Mouse (Mus musculus) hindbrain, embryonic 14.5 days (tissue): ENCODE measurements around the gene Tox2. TPM values are rescaled to one million over a fixed set of nuclear protein-coding genes. Genes with fewer than 3 reads are reported as not detected.

Experiments used
- ATAC-seq: fragments of 200-750 bp; cut with Nextera tagmentation; 2 replicates; pipeline ENCODE4 v1.8.0; 2017; ENCODE audit warnings: moderate number of reproducible peaks, mild to moderate bottlenecking, moderate TSS enrichment, moderate library complexity; ENCODE audit not compliant: low FRiP score
- DNase-seq: peaks from one replicate; pipeline ENCODE4 v3.0.0-alpha.2; 2015; ENCODE audit warnings: low spot score
- H3K27ac ChIP-seq: fragments of 300-500 bp; sonication (generic); 2 replicates; pipeline ENCODE4 v1.5.1; 2014; ENCODE audit warnings: mild to moderate bottlenecking, moderate library complexity
- H3K27me3 ChIP-seq: fragments of 300-500 bp; sonication (generic); 2 replicates; pipeline ENCODE4 v1.6.1; 2014; ENCODE audit warnings: mild to moderate bottlenecking, low read length, mixed read lengths; ENCODE audit not compliant: control insufficient read depth, insufficient read depth
- H3K36me3 ChIP-seq: fragments of 300-500 bp; sonication (generic); replicated peaks from 2 replicates; pipeline ENCODE4 v1.6.1; 2014; ENCODE audit not compliant: control insufficient read depth, insufficient read depth
- H3K4me1 ChIP-seq: fragments of 300-500 bp; sonication (generic); replicated peaks from 2 replicates; pipeline ENCODE4 v1.6.1; 2014; ENCODE audit warnings: antibody characterized with exemption, low read length, mixed read lengths; ENCODE audit not compliant: control insufficient read depth, insufficient read depth
- H3K4me2 ChIP-seq: fragments of 300-500 bp; sonication (generic); replicated peaks from 2 replicates; pipeline ENCODE4 v1.6.1; 2014; ENCODE audit warnings: mild to moderate bottlenecking, moderate library complexity
- H3K4me3 ChIP-seq: fragments of 300-500 bp; sonication (generic); replicated peaks from 2 replicates; pipeline ENCODE4 v1.5.1; 2014; ENCODE audit warnings: mild to moderate bottlenecking, low read length
- H3K9ac ChIP-seq: fragments of 300-500 bp; sonication (generic); 2 replicates; pipeline ENCODE4 v1.6.1; 2014
- H3K9me3 ChIP-seq: fragments of 300-500 bp; sonication (generic); 2 replicates; pipeline ENCODE4 v1.6.1; 2016; ENCODE audit warnings: low read length; ENCODE audit not compliant: control insufficient read depth
- WGBS: fragments of 180-500 bp; shearing (Covaris S2); extraction: QIAGEN DNeasy Blood & Tissue Kit; methylation state at CpG from one replicate; pipeline ENCODE4 v1.1.7; 2014; 5-methylcytosine and 5-hydroxymethylcytosine counted together
- polyA plus RNA-seq: library from polyadenylated mRNA; unstranded; fragments of >200 nt; fragmentation: Nextera tagmentation; extraction: Ambion mirVana; gene quantifications from 2 replicates; pipeline ENCODE4 v1.2.1, GENCODE M21; 2014

The Tox2 gene
- polyA plus RNA-seq, 1 experiment from 2014 or later = 28.7 TPM

- Histone ChIP-seq H3K27ac (no peak overlapping the region), H3K4me3 (no peak overlapping the region), H3K27me3 (no peaks in the 10 kb centered on the region), H3K4me1 (no peaks in the 10 kb centered on the region), H3K9me3 (no peaks in the 10 kb centered on the region), H3K9ac (no peak overlapping the region), H3K4me2 (no peak overlapping the region), H3K36me3 (no peaks in the 10 kb centered on the region)
- WGBS = 87% methylated on average over 5 of the region's 5 CpGs
- DNase-seq (no peak), ATAC-seq (no peak)
Measured at GRCm38 (mm10) chr2:163358662-163359061, 155.7 kb downstream of the Tox2 start.

- Histone ChIP-seq H3K27ac (no peak overlapping the region), H3K9me3 (no peaks in the 10 kb centered on the region), H3K36me3 (no peaks in the 10 kb centered on the region), H3K4me1 (no peaks in the 10 kb centered on the region), H3K9ac (no peak overlapping the region), H3K4me2 (no peak overlapping the region), H3K27me3 (no peaks in the 10 kb centered on the region), H3K4me3 (no peak overlapping the region)
- WGBS = 71% methylated on average over 2 of the region's 2 CpGs
- ATAC-seq = no peak
- no peak for DNase-seq
Measured at GRCm38 (mm10) chr2:163359253-163359652, 156.3 kb downstream of the Tox2 start.

- no peaks in the 10 kb centered on the region for H3K4me1 ChIP-seq
- WGBS = 82% methylated on average over 16 of the region's 16 CpGs
Measured at GRCm38 (mm10) chr2:163360858-163361623, 158.1 kb downstream of the Tox2 start.

GRCm38 (mm10) chr2:163362940-163363921, 160.3 kb downstream of the Tox2 start:
- Histone ChIP-seq H3K9me3 (no peaks in the 10 kb centered on the region), H3K36me3 (no peaks in the 10 kb centered on the region), H3K27me3 (no peaks in the 10 kb centered on the region), H3K4me1 (no peaks in the 10 kb centered on the region), H3K4me3 (no peak overlapping the region), H3K27ac (no peak overlapping the region), H3K4me2 (no peak overlapping the region), H3K9ac (no peak overlapping the region)
- DNase-seq (no peak), ATAC-seq (no peak)
- 81% methylated on average over 12 of the region's 12 CpGs for WGBS

More at GRCm38 (mm10) chr2:163360858-163361623, 158.1 kb downstream of the Tox2 start:
- DNase-seq = no peak
- Histone ChIP-seq H3K36me3 (no peaks in the 10 kb centered on the region), H3K27me3 (no peaks in the 10 kb centered on the region), H3K9ac (no peak overlapping the region), H3K4me3 (no peak overlapping the region), H3K4me2 (no peak overlapping the region), H3K27ac (no peak overlapping the region), H3K9me3 (no peaks in the 10 kb centered on the region)
- no peak for ATAC-seq

GRCm38 (mm10) chr2:163364785-163365541, 162.0 kb downstream of the Tox2 start:
- Histone ChIP-seq H3K9ac (no peak overlapping the region), H3K36me3 (no peaks in the 10 kb centered on the region), H3K27ac (no peak overlapping the region), H3K4me3 (no peak overlapping the region), H3K9me3 (no peaks in the 10 kb centered on the region), H3K4me1 (no peaks in the 10 kb centered on the region), H3K27me3 (no peaks in the 10 kb centered on the region), H3K4me2 (no peak overlapping the region)
- WGBS = 78% methylated on average over 18 of the region's 18 CpGs
- ATAC-seq = no peak
- no peak for DNase-seq

GRCm38 (mm10) chr2:163370175-163370574, 167.2 kb downstream of the Tox2 start:
- Histone ChIP-seq H3K36me3 (no peaks in the 10 kb centered on the region), H3K27me3 (peaks cover 9% of the 10 kb centered on the region), H3K9ac (no peak overlapping the region), H3K27ac (no peak overlapping the region), H3K4me3 (no peak overlapping the region), H3K4me1 (no peaks in the 10 kb centered on the region), H3K4me2 (no peak overlapping the region), H3K9me3 (no peaks in the 10 kb centered on the region)
- 63% methylated on average over 4 of the region's 4 CpGs for WGBS
- ATAC-seq (no peak), DNase-seq (no peak)

GRCm38 (mm10) chr2:163372627-163373026, 169.7 kb downstream of the Tox2 start:
- no peaks in the 10 kb centered on the region for H3K36me3 ChIP-seq
- H3K9ac ChIP-seq = no peak overlapping the region
- H3K27ac ChIP-seq = no peak overlapping the region
- H3K27me3 ChIP-seq = peaks cover 32% of the 10 kb centered on the region
- no peak for ATAC-seq
- 78% methylated on average over 1 of the region's 1 CpGs for WGBS
- H3K4me3 ChIP-seq = no peak overlapping the region
- H3K9me3 ChIP-seq = no peaks in the 10 kb centered on the region
- DNase-seq = no peak
- no peak overlapping the region for H3K4me2 ChIP-seq
- no peaks in the 10 kb centered on the region for H3K4me1 ChIP-seq
